Mouse (Mus musculus): ENCODE measurements around the gene Prss8. TPM values are rescaled to one million over a fixed set of nuclear protein-coding genes. Genes with fewer than 3 reads are reported as not detected.

The Prss8 gene
- polyA plus RNA-seq, 1 experiment from 2014 or later: 1.6 TPM

GRCm38 (mm10) chr7:127922451-127923275 lies 7.2 kb downstream of the Prss8 start:
- Histone ChIP-seq H3K27ac (ENCODE audit: low read length) (no peak overlapping the region), H3K27me3 (ENCODE audit: control insufficient read depth, insufficient read depth, low read length) (no peaks in the 10 kb centered on the region), H3K36me3 (ENCODE audit: control insufficient read depth, insufficient read depth) (peaks cover 6% of the 10 kb centered on the region; the same call in 1 of the 2 replicates), H3K4me3 (ENCODE audit: low read length) (no peak overlapping the region), H3K4me2 (ENCODE audit: low read depth, low read length) (no peak overlapping the region), H3K9ac (ENCODE audit: low read length) (no peak overlapping the region), H3K4me1 (ENCODE audit: control insufficient read depth, insufficient read depth, low read length) (no peaks in the 10 kb centered on the region), H3K9me3 (replicated peaks; ENCODE audit: control insufficient read depth, low read length) (no peaks in the 10 kb centered on the region)
- WGBS: 71% methylated on average over 6 of the region's 6 CpGs
- ATAC-seq (replicated peaks; ENCODE audit: extremely low read depth, insufficient read depth, low FRiP score): no peak

DNA sequence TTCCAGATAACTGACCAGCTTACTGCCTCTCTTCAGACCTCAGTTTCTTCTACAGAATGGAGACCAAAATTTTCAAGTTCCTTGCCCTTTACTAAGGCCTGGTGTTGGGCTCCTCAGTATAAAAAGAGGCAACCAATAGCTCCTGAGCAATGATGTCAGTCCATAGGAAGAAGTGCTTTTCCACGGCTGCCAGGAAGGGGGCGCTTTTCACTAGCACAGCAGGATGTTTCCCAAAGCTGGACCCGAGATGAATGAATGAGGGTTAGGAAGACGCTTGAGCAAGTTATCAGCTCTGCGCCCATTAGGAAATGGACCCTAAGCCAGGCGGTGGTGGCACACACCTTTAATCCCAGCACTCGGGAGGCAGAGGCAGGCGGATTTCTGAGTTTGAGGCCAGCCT lies 8.4 kb downstream of the Prss8 start:
- Histone ChIP-seq H3K4me3 (ENCODE audit: low read length) (no peak overlapping the region), H3K4me2 (ENCODE audit: low read depth, low read length) (no peak overlapping the region), H3K36me3 (ENCODE audit: control insufficient read depth, insufficient read depth) (peaks cover 11% of the 10 kb centered on the region), H3K4me1 (ENCODE audit: control insufficient read depth, insufficient read depth, low read length) (no peaks in the 10 kb centered on the region), H3K27ac (ENCODE audit: low read length) (no peak overlapping the region), H3K9me3 (replicated peaks; ENCODE audit: control insufficient read depth, low read length) (no peaks in the 10 kb centered on the region), H3K27me3 (ENCODE audit: control insufficient read depth, insufficient read depth, low read length) (no peaks in the 10 kb centered on the region), H3K9ac (ENCODE audit: low read length) (no peak overlapping the region)
- WGBS: 66% methylated on average over 8 of the region's 8 CpGs
- ATAC-seq (replicated peaks; ENCODE audit: extremely low read depth, insufficient read depth, low FRiP score): no peak

- Histone ChIP-seq H3K27me3 (ENCODE audit: control insufficient read depth, insufficient read depth, low read length) (no peaks in the 10 kb centered on the region), H3K27ac (ENCODE audit: low read length) (no peak overlapping the region), H3K9ac (ENCODE audit: low read length) (no peak overlapping the region), H3K36me3 (ENCODE audit: control insufficient read depth, insufficient read depth) (peaks cover 12% of the 10 kb centered on the region), H3K4me1 (ENCODE audit: control insufficient read depth, insufficient read depth, low read length) (no peaks in the 10 kb centered on the region), H3K4me2 (ENCODE audit: low read depth, low read length) (no peak overlapping the region), H3K4me3 (ENCODE audit: low read length) (no peak overlapping the region), H3K9me3 (replicated peaks; ENCODE audit: control insufficient read depth, low read length) (no peaks in the 10 kb centered on the region)
- ATAC-seq (replicated peaks; ENCODE audit: extremely low read depth, insufficient read depth, low FRiP score): no peak
- WGBS: 74% methylated on average over 7 of the region's 7 CpGs
Measured at GRCm38 (mm10) chr7:127919290-127919689, 10.6 kb downstream of the Prss8 start.

DNA sequence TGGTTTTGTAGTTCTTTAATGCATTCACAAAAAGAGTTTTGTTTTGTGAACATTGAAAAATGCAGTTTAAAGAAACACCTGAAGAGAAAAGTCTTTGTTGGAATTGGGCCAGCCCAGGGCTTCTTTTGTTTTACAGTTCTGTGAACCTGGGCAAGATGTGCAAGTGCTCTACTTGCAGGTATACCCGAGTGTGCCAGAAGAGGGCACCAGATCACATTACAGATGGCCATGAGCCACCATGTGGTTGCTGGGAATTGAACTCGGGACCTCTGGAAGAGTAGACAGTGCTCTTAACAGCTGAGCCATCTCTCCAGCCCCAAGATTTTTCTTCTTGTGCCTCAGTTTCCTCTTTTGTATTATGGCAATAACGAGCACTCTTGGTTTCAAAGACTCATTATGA lies 11.7 kb downstream of the Prss8 start:
- Histone ChIP-seq H3K9me3 (replicated peaks; ENCODE audit: control insufficient read depth, low read length) (no peaks in the 10 kb centered on the region), H3K27me3 (ENCODE audit: control insufficient read depth, insufficient read depth, low read length) (no peaks in the 10 kb centered on the region), H3K4me2 (ENCODE audit: low read depth, low read length) (no peak overlapping the region), H3K4me1 (ENCODE audit: control insufficient read depth, insufficient read depth, low read length) (peaks cover 1% of the 10 kb centered on the region), H3K4me3 (ENCODE audit: low read length) (no peak overlapping the region), H3K36me3 (ENCODE audit: control insufficient read depth, insufficient read depth) (peaks cover 12% of the 10 kb centered on the region), H3K27ac (ENCODE audit: low read length) (no peak overlapping the region), H3K9ac (ENCODE audit: low read length) (no peak overlapping the region)
- WGBS: 55% methylated on average over 3 of the region's 3 CpGs
- ATAC-seq (replicated peaks; ENCODE audit: extremely low read depth, insufficient read depth, low FRiP score): no peak

- no peaks in the 10 kb centered on the region for H3K27me3 ChIP-seq (ENCODE audit: control insufficient read depth, insufficient read depth, low read length)
- H3K36me3 ChIP-seq (ENCODE audit: control insufficient read depth, insufficient read depth): peaks cover 12% of the 10 kb centered on the region
- H3K4me3 ChIP-seq (ENCODE audit: low read length): no peak overlapping the region
- no peak overlapping the region for H3K27ac ChIP-seq (ENCODE audit: low read length)
- no peaks in the 10 kb centered on the region for H3K9me3 ChIP-seq (replicated peaks; ENCODE audit: control insufficient read depth, low read length)
- no peak overlapping the region for H3K4me2 ChIP-seq (ENCODE audit: low read depth, low read length)
- no peak overlapping the region for H3K9ac ChIP-seq (ENCODE audit: low read length)
- WGBS: 90% methylated on average over 12 of the region's 12 CpGs
- ATAC-seq (replicated peaks; ENCODE audit: extremely low read depth, insufficient read depth, low FRiP score): no peak
- H3K4me1 ChIP-seq (ENCODE audit: control insufficient read depth, insufficient read depth, low read length): peaks cover 7% of the 10 kb centered on the region
Measured at GRCm38 (mm10) chr7:127915293-127915692, 14.6 kb downstream of the Prss8 start.

DNA sequence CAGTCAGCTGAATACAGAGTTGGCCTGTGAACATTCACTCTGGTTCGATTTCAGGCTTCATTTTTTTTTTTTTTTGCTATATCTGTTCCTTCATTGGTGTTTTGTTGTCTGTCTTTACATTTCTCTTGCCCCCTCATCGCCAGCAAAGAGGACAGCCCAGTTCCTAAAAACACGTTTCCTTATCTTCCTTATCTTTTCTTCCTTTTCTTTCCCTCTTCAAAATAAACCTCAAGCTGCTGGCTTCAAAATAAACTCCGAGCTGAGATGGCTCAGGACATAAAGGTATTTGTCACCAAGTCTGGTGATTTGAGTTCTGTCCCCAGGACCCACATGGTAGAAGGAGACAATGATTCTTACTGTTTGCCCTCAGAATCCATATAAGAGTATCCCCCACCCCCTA lies 17.0 kb downstream of the Prss8 start:
- H3K4me1 ChIP-seq (ENCODE audit: control insufficient read depth, insufficient read depth, low read length): peaks cover 7% of the 10 kb centered on the region
- no peaks in the 10 kb centered on the region for H3K9me3 ChIP-seq (replicated peaks; ENCODE audit: control insufficient read depth, low read length)
- peak overlapping the region; percentile 74 for H3K4me2 ChIP-seq (ENCODE audit: low read depth, low read length)
- ATAC-seq (replicated peaks; ENCODE audit: extremely low read depth, insufficient read depth, low FRiP score): no peak
- H3K4me3 ChIP-seq (ENCODE audit: low read length): peak overlapping the region; percentile 94
- no peaks in the 10 kb centered on the region for H3K27me3 ChIP-seq (ENCODE audit: control insufficient read depth, insufficient read depth, low read length)
- H3K36me3 ChIP-seq (ENCODE audit: control insufficient read depth, insufficient read depth): peaks cover 34% of the 10 kb centered on the region
- peak overlapping the region; percentile 91 for H3K9ac ChIP-seq (ENCODE audit: low read length)
- H3K27ac ChIP-seq (ENCODE audit: low read length): no peak overlapping the region; the same call in 1 of the 2 replicates
- 13% methylated on average over 4 of the region's 4 CpGs for WGBS

DNA sequence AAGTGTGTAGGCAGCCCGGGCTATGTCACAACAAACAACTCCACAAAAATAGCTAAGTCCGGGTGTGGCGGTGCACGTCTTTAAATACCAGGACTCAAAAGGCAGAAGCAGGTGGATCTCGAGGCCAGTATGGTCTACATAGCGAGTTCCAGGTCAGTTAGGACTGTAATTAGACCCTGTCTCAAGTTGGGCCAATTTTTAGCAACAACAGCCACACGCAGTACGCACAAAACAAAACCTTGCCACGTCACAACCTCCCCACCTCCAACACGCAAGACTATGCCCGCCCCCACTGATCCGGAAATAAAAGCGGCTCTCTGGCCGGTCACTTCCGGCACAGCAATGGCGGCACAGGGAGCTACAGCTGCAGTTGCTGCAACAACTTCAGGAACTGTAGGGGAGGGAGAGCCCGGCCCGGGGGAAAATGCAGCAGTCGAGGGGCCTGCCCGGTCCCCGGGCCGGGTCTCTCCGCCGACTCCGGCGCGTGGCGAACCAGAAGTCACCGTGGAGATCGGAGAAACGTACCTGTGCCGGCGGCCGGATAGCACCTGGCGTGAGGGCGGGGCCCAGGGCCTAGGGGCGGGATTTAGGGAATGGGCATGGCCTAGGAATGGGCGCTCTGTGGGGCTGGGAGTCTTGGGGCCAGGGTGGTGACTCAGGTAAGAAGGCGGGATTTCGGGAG lies 17.6 kb downstream of the Prss8 start, which contains the start of gene Kat8:
Kat8 (plus strand) TSS at position 327 of the 682 bp plus-strand sequence.
- peak; percentile 93 for ATAC-seq (replicated peaks; ENCODE audit: extremely low read depth, insufficient read depth, low FRiP score)
- peak within 1 kb of the TSS; percentile 91 for H3K9ac ChIP-seq (ENCODE audit: low read length)
- peak within 1 kb of the TSS; percentile 94 for H3K4me3 ChIP-seq (ENCODE audit: low read length)
- H3K36me3 ChIP-seq (ENCODE audit: control insufficient read depth, insufficient read depth): peaks cover 36% of the 10 kb centered on the region
- no peaks in the 10 kb centered on the region for H3K27me3 ChIP-seq (ENCODE audit: control insufficient read depth, insufficient read depth, low read length)
- H3K4me1 ChIP-seq (ENCODE audit: control insufficient read depth, insufficient read depth, low read length): peaks cover 7% of the 10 kb centered on the region
- peak within 1 kb of the TSS; percentile 83 for H3K27ac ChIP-seq (ENCODE audit: low read length)
- H3K4me2 ChIP-seq (ENCODE audit: low read depth, low read length): peak within 1 kb of the TSS; percentile 74
- no peaks in the 10 kb centered on the region for H3K9me3 ChIP-seq (replicated peaks; ENCODE audit: control insufficient read depth, low read length)
- WGBS: 1% methylated on average over 40 of the region's 40 CpGs

GRCm38 (mm10) chr7:127908656-127909055 lies 21.2 kb downstream of the Prss8 start:
- H3K4me3 ChIP-seq (ENCODE audit: low read length): no peak overlapping the region
- WGBS: 87% methylated on average over 4 of the region's 4 CpGs
- no peaks in the 10 kb centered on the region for H3K9me3 ChIP-seq (replicated peaks; ENCODE audit: control insufficient read depth, low read length)
- H3K4me1 ChIP-seq (ENCODE audit: control insufficient read depth, insufficient read depth, low read length): peaks cover 16% of the 10 kb centered on the region
- H3K36me3 ChIP-seq (ENCODE audit: control insufficient read depth, insufficient read depth): peaks cover 50% of the 10 kb centered on the region
- H3K4me2 ChIP-seq (ENCODE audit: low read depth, low read length): no peak overlapping the region
- H3K27me3 ChIP-seq (ENCODE audit: control insufficient read depth, insufficient read depth, low read length): no peaks in the 10 kb centered on the region
- H3K27ac ChIP-seq (ENCODE audit: low read length): no peak overlapping the region
- no peak for ATAC-seq (replicated peaks; ENCODE audit: extremely low read depth, insufficient read depth, low FRiP score)
- no peak overlapping the region for H3K9ac ChIP-seq (ENCODE audit: low read length)

GRCm38 (mm10) chr7:127907939-127908338 lies 22.0 kb downstream of the Prss8 start:
- H3K9me3 ChIP-seq (replicated peaks; ENCODE audit: control insufficient read depth, low read length): no peaks in the 10 kb centered on the region
- peaks cover 12% of the 10 kb centered on the region for H3K4me1 ChIP-seq (ENCODE audit: control insufficient read depth, insufficient read depth, low read length)
- no peak overlapping the region for H3K4me3 ChIP-seq (ENCODE audit: low read length)
- H3K9ac ChIP-seq (ENCODE audit: low read length): no peak overlapping the region
- H3K27me3 ChIP-seq (ENCODE audit: control insufficient read depth, insufficient read depth, low read length): no peaks in the 10 kb centered on the region
- H3K27ac ChIP-seq (ENCODE audit: low read length): no peak overlapping the region
- H3K36me3 ChIP-seq (ENCODE audit: control insufficient read depth, insufficient read depth): peaks cover 50% of the 10 kb centered on the region
- ATAC-seq (replicated peaks; ENCODE audit: extremely low read depth, insufficient read depth, low FRiP score): no peak
- 94% methylated on average over 12 of the region's 12 CpGs for WGBS
- H3K4me2 ChIP-seq (ENCODE audit: low read depth, low read length): no peak overlapping the region

Measured in heart, embryonic 16.5 days (tissue).